Mouse (Mus musculus): ENCODE measurements around the gene Vash2.

DNA sequence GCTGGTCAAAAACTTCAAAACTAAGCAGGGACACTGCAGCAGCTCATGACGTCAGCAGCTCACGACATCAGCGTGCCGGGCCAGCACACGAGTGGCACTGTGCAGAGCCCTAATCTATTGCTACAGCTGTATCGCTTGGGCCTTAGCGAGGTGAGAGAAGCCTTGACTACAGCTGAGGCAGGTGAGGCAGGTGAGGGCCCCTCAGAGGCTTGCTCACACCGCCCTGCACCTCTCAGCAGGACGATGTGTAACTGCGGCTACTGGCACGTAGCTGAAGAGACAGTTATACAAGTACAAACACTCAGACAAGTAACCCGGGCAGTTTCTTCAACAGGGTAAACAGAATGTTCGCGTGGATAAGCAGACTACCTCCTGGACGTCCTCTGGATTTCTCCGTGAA lies 74.4 kb downstream of the Vash2 start:
- TF ChIP-seq CTCF (IDR thresholded peaks at IDR 0.05; ENCODE audit: low read depth) (no peak), EP300 (IDR thresholded peaks at IDR 0.05; ENCODE audit: low read depth) (no peak)
